Mouse (Mus musculus) mouse embryonic stem cell (cell line): ENCODE data around the gene Zbtb11.

Source experiments
- in situ Hi-C, 2 experiments: fragments of 300-500 bp; cut with MboI; formaldehyde crosslinking; loops; 1 replicate in 1 of 2; 3 replicates in 1 of 2; pipeline ENCODE4 v1.14.3; 2019 to 2020; ENCODE audit warnings: low sequenced_read_pairs in 2 of 2, low pct_unique_long_range_greater_than_20kb in 1 of 2, mixed read lengths in 1 of 2; ENCODE audit not compliant: unreplicated experiment in 1 of 2

The Zbtb11 gene

DNA sequence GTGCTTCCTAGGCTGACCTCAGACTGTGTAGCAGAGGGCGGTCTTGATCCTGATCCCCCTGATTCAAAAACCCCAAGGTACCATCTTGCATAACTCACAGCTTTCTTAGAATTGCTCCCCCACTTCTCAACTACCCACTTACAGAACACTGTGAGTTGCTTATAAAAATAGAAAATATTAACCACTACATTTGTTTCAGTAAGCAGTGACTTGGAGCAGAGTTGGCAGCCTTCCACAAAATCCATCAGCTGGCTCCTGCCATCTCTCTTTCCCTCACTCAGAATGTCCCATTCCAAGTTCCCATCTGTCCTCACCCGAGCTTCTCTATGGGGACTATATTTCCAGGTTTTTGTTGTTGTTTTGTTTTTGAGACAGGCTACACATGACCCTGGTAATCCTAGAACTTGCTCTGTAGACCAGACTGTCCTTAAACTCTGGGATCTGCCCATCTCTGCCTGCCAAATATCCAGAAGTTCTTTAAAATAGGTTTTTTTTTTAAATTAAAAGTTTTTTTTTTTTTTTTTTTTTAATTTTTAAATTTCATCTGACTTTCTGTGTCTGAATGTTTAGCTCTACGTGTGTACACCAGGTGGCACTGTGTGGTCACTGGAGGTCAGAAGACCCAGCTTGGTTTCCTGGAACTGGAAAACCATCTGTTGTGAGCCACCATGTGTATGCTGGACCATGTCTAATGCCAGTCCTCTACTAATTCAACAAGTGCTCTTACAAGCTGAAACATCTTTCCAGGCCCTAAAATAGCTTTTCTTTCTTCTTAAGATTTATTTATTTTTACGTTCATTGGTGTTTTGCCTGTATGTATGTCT lies 9.3 kb upstream of the Zbtb11 start:
- in situ Hi-C loops, result no loop called here

DNA sequence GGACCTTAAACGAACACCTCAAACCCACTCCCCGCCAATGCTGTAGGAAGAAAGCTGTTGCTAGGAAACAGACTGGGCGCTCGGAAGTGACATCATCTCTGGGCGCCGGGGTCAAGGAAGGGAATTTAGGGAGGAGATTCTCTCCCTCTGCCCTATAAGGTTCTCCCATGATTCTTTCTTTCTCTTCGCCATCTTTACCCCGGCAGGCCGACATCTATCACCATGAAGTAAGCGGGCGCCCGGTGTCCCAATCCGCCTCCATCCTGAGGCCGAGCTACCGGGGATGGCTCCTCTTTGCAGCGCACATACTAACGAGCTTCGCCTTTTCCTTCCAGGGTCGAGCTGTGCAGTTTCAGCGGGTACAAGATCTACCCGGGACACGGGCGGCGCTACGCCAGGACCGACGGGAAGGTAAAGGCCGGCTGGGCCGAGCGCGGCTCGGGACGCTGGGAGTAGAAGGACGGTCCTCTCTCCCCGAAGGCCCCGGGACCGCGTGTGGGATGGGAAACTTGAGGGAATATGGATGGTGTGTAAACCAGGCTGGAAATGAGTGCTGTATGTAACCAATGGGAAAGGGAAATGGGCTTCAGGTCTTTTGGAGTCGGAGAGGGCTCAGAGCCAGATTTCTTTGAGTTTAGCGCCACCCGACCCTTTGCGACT lies 7.3 kb upstream of the Zbtb11 start, which contains the start of gene Rpl24:
Gene Rpl24 (plus strand): TSS at position 64 of the 660 bp plus-strand sequence.
- in situ Hi-C loops, result no loop called here

DNA sequence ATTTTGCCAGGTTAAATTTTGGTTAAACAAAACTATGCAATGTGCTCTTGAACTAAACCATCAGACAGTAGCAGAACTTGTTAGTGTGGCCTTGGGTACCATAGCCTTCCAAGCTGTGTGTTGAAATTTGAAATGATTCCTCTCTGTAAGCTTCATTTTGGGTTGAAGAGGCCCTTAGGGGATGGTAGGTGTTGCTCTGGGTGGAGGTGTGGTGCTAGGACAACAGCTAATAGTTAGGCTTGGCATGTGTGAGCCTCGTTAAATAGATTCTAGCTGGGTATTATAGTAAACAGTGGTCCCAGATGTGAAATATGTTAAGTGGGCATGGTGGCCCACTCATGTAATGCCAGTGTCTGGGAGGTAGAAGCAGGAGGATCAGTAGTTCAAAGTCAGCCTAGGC lies 6.5 kb upstream of the Zbtb11 start:
- in situ Hi-C loops, result no loop called here

DNA sequence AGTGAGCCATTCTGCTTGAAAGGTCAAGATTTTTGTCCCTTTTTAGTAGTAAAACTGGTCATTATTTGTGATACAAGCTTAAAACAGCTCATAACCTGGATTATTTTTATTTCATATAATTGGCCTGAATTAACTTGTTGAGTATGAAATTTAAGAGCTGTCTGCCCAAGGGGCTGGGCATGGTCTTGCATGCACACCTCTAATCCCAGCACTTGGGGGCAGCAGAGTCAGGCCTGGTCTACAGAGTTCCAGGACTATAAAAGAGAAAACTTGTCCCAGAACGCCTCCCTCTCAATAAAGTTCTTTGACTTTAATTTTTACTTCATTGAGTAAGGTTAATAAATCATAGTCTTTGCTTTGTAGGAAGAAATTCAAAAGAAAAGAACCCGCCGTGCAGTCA lies 4.5 kb upstream of the Zbtb11 start:
- in situ Hi-C loops, result no loop called here

DNA sequence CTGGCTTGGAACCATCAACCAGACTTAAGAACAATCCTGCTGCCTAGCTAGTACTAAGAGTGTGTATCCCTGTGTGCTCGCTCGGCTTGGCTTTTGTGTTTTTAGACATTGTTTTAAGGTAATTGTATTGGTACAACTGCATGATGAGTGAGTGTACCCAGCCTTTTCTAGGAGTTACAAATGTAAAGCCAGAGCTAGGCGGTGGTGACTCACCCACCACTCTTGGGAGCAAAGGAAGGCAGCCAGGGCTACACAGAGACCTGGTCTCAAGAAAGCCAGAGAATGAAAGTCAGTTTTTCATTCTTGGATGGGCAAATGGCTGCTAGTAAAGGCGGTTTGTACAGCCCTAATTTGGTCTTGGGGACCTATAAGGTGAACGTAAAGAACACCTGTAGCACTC lies 3.3 kb upstream of the Zbtb11 start:
- in situ Hi-C loops, result no loop called here

DNA sequence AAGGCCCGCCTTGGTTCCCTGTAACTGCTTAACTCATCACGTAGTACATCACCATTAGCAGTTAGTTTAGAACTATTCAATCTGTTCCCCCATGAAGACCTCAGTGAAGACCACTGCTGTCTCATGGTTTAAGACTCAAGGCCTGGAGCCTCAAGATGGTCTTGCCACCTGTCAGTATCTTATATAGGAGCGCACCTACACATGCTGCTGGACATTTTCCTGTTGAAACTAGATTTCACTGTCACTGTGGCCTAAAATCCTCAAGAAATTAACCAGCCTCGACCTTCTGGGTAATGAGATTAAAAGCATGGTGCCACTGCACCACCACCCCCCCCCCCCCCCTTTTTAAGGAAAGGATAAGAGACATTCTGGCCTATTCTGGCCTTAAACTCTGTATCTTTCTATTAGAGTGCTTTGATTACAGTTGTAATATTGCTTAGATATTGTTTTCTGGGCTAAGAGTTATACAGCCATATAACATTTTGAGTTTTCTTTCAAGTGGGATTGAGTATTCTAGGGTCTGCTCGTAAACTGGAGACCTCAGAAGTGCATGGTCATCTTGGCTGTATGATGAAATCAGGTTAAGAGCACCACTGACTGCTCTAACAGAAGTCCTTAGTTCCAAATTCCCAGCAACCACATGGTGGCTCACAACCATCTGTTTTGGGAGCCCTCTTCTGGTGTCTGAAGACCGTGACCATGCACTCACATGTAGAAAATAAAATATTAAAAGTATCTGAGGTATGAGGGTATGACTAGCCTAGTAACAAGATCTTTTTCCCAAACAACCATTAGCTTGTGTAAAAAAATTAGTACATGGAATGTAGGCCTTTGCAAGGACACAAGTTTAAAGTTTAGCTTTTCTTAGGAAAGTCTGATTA lies 1.7 kb upstream of the Zbtb11 start:
- in situ Hi-C loops, result no loop called here

DNA sequence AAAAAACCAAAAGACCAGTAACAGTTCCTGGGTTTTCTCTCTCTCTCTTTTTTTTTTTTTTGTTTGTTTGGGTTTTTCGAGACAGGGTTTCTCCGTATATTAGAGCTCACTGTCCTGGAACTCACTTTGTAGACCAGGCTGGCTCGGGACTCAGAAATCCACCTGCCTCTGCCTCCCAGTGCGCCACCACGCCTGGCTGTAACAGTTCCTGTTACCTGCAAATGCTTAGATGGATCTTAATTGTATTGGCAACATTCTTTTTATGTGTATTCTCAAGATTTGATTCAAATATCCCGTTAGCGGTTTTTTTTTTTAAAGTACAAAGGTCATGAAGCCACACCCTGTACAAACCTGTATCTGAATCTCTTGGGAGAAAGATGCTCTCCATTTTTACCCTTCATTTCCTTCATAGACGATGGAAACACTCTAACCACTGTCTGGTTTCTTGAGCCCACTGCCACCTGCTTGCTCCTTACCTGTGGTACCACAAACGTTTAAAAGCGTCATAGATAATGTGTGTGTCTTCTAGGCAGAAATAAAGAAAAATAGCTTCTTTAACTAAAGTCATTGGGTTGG lies 969 bp upstream of the Zbtb11 start:
- in situ Hi-C loops, result no loop called here

DNA sequence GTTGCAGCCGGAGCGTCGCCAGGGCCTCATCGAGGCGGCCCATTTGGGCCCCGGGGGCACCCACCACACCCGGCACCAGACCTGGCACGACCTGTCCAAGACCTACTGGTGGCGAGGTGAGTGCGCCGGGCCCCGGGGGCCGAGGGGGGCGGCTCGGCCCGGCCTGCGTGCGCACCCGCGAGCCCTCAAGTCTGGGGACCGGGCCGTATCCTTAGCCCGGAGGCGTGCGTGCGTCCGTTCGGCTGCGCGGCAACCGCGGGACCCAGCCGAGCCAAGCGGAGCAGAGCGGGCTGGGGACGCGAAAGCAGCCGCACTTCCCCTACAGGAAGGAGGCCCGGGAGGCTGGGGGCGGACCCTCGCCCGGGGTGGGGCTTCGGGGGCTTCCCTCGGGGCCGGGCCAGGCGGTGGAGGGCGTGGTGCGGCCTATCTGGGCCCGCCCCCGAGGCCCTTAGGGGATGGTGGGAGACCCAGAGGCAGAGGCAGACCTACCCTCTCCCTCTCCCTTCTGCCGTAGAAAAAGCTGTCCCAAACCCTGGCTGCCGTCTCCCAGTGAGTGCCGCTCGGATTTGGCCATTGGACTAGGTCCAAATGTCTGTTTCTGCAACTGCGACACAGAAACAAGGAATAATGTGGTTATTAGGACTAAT lies 696 bp downstream of the Zbtb11 start:
- in situ Hi-C loops, result no loop called here

DNA sequence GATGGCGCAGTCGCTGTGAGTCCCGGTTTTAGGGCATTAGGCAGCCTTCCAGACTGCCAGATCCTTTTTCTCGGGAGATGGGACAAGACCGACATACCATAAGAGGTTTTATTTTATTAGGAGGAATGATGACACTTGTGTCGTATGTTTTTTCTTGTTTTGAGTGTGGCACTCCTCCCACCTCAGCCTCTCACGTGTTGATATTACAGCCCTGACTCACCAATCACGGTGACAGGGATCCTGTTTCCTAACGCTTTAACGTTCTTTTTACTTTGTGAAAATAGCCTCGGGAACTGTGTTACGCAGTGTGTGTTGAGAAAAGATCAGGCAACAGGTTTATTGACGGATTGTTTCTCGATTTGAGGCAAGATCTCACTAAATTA lies 1.2 kb downstream of the Zbtb11 start:
- in situ Hi-C loops, result no loop called here

DNA sequence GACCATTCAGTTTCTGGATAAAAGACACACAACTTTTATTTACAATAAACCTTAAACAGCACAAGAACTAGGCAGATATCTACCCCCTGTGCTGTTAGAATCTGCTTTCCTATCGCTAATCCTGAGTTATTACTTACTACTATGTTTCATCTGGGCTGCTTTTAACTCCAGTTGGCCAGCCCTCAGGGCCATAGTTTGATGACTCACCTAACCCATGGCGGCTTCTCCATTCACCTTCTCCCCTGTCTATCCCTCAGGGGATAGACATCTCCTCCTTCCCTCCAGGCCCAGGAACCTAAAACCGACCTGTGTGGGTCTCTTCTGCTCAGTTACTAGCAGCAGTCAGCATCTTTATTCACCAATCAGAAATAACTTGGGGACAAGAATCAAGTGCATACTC lies 12.3 kb downstream of the Zbtb11 start:
- in situ Hi-C loops, result no loop called here

DNA sequence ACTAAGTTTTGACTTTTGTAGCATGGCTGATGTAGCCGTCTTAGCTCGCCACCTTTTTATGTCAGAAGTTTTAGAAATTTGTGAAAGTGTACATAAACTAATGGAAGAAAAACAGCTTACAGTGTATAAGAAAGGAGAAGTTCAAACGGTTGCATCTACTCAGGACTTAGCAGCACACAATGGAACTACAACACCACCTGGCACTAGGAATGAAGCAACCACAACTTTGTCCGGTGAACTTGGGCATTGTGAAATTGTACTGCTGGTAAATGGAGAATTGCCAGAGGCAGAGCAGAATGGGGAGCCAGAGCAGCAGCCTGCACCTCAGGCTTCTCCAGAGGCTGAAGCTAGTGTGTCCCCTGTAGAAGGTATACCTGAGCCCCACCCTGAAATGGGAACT lies 16.6 kb downstream of the Zbtb11 start:
- in situ Hi-C loops, result no loop called here

DNA sequence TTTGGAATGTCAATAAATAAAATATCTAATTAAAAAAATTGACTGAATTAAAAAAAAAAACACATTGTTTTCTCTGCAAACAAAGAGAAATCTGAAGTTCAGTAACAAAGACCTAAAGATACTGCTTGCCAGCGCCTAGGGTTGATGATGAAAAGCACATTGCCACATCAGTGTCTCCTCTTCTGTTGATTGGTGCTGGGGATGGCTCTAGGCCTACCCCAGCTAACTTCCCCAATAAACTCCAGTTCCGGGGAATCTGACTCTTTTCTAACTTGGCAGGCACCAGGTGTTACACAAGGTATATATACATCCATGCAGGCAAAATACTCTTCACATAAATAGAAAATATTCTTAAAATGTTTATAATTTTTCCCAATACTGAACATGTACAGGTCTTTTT lies 20.6 kb downstream of the Zbtb11 start:
- in situ Hi-C loops, result no loop called here

DNA sequence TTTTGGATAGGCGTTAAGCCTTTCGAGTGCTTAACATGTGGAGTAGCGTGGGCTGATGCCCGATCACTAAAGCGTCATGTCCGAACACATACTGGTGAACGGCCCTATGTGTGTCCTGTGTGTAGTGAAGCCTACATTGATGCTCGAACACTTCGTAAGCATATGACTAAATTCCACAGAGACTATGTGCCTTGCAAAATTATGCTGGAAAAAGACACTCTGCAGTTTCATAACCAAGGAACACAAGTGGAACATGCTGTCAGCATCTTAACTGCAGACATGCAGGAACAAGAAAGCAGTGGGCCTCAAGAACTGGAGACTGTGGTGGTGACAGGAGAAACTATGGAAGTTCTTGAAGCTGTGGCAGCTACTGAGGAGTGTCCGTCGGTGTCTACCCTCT lies 33.1 kb downstream of the Zbtb11 start:
- in situ Hi-C loops, result no loop called here

DNA sequence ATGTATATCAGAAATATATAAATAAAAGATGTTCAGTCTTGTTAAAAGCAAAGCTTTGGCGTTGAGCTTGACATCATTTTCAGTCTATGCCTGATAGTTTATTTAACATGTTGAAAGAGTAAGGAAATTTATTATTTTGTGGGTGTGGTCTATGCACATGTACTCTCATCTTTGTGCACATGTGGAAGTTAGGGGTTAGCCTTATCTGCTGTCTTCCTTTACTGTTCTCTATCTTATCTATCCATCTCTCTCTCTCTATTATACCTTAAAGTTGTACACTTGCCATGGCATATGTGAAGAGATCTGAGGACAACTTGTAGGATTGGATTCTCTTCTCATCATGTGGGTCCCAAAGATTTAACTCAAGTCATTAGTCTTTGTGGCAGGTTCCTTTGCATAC lies 35.2 kb downstream of the Zbtb11 start:
- in situ Hi-C loops, result no loop called here

DNA sequence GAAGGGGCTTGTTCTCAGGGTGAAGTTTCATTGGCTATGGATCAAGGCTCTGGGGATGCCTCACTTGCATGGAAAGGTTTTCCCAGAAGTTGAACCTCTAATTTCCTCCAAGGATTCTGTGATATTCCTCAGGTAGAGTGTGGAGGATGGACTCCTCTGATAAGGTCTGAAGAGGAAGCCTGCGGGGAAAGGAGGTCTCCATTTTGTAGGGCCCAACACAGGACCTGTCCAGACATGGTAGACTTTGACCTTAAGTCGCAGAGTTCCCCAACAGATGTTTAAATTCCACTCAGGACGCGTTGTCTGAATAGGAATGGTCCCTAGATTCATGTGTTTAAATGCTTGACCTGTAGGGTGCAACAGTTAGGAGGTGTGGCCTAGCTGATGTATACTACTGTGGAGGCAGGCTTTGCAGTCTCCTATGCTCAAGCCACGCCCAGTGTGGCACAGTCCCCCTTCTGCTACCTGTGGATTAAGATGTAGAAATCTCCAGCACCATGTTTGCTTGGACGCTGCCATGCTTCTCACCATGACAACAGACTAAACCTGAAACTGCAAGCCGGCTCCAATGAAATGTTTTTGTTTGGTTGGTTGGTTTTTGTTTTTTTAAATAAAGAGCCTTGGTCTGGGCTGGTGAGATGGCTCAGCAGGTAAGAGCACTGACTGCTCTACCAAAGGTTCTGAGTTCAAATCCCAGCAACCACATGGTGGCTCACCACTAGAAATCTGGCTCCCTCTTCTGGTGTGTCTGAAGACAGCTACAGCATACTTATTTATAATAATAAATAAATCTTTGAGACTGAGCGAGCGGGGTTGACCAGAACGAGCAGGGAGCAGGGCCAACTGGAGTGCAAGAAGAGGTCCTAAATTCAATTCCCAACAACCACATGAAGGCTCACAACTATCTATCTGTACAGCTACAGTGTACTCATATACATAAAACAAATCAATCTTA lies 39.4 kb downstream of the Zbtb11 start:
- in situ Hi-C loops, result no loop called here

DNA sequence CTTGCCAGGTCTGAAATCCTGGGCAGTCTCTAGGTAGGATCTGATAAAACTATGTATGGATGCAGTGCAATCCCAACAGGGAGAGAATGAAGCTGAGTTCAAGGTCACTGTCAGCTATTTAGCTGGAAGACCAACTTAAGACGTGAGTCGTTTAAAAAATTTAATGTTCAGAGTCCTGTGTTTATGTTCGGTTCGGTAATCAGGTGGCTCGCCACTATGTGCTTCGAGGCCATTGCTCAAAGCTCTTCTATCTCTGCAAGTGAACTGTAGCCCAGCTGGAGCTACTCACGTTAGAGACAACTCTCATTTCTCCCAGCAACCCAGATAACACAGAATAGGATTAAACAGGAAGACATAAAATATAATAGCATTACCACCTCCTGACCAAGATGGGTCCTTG lies 40.4 kb downstream of the Zbtb11 start:
- in situ Hi-C loops, result no loop called here

DNA sequence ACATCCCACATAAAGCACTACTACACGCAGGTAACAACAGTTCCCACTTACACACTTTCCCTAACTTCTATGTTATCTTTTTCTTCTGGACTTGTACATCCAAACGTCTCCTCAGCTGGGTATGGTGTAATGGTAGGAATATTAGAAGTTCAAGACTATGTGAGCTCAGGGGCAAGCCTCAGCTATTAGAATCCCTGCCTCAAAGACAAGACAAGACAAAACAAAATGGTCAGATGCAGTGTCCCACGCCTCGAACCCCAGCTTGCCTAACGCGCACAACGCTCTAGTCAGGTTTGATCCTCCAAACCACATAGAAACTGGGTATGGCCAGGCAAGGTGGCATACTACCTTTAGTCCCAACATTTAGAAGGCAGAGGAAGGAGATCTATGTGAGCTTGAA lies 46.0 kb downstream of the Zbtb11 start:
- in situ Hi-C loops, result no loop called here
